Mouse (Mus musculus): ENCODE measurements around the gene Slc16a6. TPM values are rescaled to one million over a fixed set of nuclear protein-coding genes. Genes with fewer than 3 reads are reported as not detected.
A peak's percentile ranks its signal among the peaks of the same experiment; 100 is the strongest.

Slc16a6 gene
- total and polyA plus RNA-seq, 3 experiments: 14.1 to 24.2 (median 20.9) TPM

GRCm38 (mm10) chr11:109451169-109451568 is 22.2 kb downstream of the Slc16a6 start:
- no peaks in the 10 kb centered on the region for H3K27me3 ChIP-seq (replicated peaks)
- TF ChIP-seq TCF12 (IDR thresholded peaks at IDR 0.05; ENCODE audit: low read depth, low read length): no peak
- H3K9me3 ChIP-seq (replicated peaks; ENCODE audit: low read length): no peaks in the 10 kb centered on the region
- no peak overlapping the region for H3K27ac ChIP-seq (ENCODE audit: insufficient read depth, low read depth)
- in situ Hi-C loops (cut with MboI; ENCODE audit: low pct_ligation_motif_present, low pct_unique_long_range_greater_than_20kb, low sequenced_read_pairs) (no loop called here), dilution Hi-C loops (cut with MboI; ENCODE audit: extremely low pct_ligation_motif_present, extremely low pct_unique_long_range_greater_than_20kb, low sequenced_read_pairs) (no loop called here)
- peaks cover 20 to 53% of the 10 kb centered on the region in 2 experiments for H3K36me3 ChIP-seq (replicated peaks in 1 of 2; ENCODE audit: control insufficient read depth in 1 of 2, insufficient read depth in 1 of 2, low read length in 1 of 2)
- no peak for DNase-seq (ENCODE audit: extremely low read depth)
- H3K79me2 ChIP-seq (replicated peaks; ENCODE audit: control insufficient read depth, extremely low read depth, insufficient read depth, poor library complexity, severe bottlenecking): no peaks in the 10 kb centered on the region
- H3K4me3 ChIP-seq (replicated peaks in 1 of 3; ENCODE audit: low read depth in 2 of 3, low read length in 2 of 3, poor library complexity in 1 of 3): no peak overlapping the region
- no peak overlapping the region for H3K9ac ChIP-seq (ENCODE audit: insufficient read depth, low read depth)
- no peaks in the 10 kb centered on the region for H3K4me1 ChIP-seq (ENCODE audit: control insufficient read depth in 1 of 2, insufficient read depth in 2 of 2)
- no peak overlapping the region for H3K4me2 ChIP-seq (ENCODE audit: insufficient read depth, low read depth, poor library complexity, severe bottlenecking)

GRCm38 (mm10) chr11:109445438-109446035 is 27.9 kb downstream of the Slc16a6 start:
- no peak overlapping the region for H3K9ac ChIP-seq (ENCODE audit: insufficient read depth, low read depth)
- H3K27ac ChIP-seq (ENCODE audit: insufficient read depth, low read depth): no peak overlapping the region
- no peak overlapping the region for H3K4me3 ChIP-seq (replicated peaks in 1 of 3; ENCODE audit: low read depth in 2 of 3, low read length in 2 of 3, poor library complexity in 1 of 3)
- H3K9me3 ChIP-seq (replicated peaks; ENCODE audit: low read length): no peaks in the 10 kb centered on the region
- in situ Hi-C loops (cut with MboI; ENCODE audit: low pct_ligation_motif_present, low pct_unique_long_range_greater_than_20kb, low sequenced_read_pairs): loop anchor here (5.0 to 10.0 kb wide), 2 partner anchors 137 to 409 kb away; no protein-coding TSS in a partner anchor
- DNase-seq (ENCODE audit: extremely low read depth): peak; percentile 66
- H3K79me2 ChIP-seq (replicated peaks; ENCODE audit: control insufficient read depth, extremely low read depth, insufficient read depth, poor library complexity, severe bottlenecking): no peaks in the 10 kb centered on the region
- dilution Hi-C loops (cut with MboI; ENCODE audit: extremely low pct_ligation_motif_present, extremely low pct_unique_long_range_greater_than_20kb, low sequenced_read_pairs): no loop called here
- no peaks in the 10 kb centered on the region for H3K27me3 ChIP-seq (replicated peaks)
- H3K36me3 ChIP-seq (replicated peaks in 1 of 2; ENCODE audit: control insufficient read depth in 1 of 2, insufficient read depth in 1 of 2, low read length in 1 of 2): peaks cover 0 to 9% of the 10 kb centered on the region in 2 experiments
- no peak overlapping the region for H3K4me2 ChIP-seq (ENCODE audit: insufficient read depth, low read depth, poor library complexity, severe bottlenecking)
- TF ChIP-seq SMC3 (IDR thresholded peaks at IDR 0.05; ENCODE audit: low read depth, low read length) (peak; percentile 100), CHD1 (IDR thresholded peaks at IDR 0.05; ENCODE audit: low read depth, low read length) (no peak), RAD21 (IDR thresholded peaks at IDR 0.05; ENCODE audit: low read depth, low read length) (peak; percentile 99), SIN3A (IDR thresholded peaks at IDR 0.05; ENCODE audit: low read length) (0 out of 2 replicates have a peak, but pooled peaks have one; percentile 30), NELFE (IDR thresholded peaks at IDR 0.05; ENCODE audit: low read depth, low read length) (peak; percentile 53; the same call in 1 of the 2 replicates), CTCF (conservative IDR thresholded peaks at IDR 0.05 in 1 of 2, IDR thresholded peaks at IDR 0.05 in 1 of 2; ENCODE audit: low read depth in 2 of 2, low read length in 2 of 2) (peak; percentile 41 to 98), MYC (IDR thresholded peaks at IDR 0.05; ENCODE audit: low read depth, low read length) (peak; percentile 75), ZKSCAN1 (IDR thresholded peaks at IDR 0.05; ENCODE audit: borderline replicate concordance, low read depth, low read length) (no peak), CHD2 (IDR thresholded peaks at IDR 0.05; ENCODE audit: low read length) (0 out of 2 replicates have a peak, but pooled peaks have one; percentile 26), POLR2AphosphoS2 (IDR thresholded peaks at IDR 0.05; ENCODE audit: low read depth, low read length) (no peak), TBP (conservative IDR thresholded peaks at IDR 0.05; ENCODE audit: low read depth, low read length) (no peak), IRF4 (IDR thresholded peaks at IDR 0.05; ENCODE audit: low read depth, low read length) (peak; percentile 53), ZC3H11A (IDR thresholded peaks at IDR 0.05; ENCODE audit: low read depth, low read length) (peak; percentile 99), RCOR1 (conservative IDR thresholded peaks at IDR 0.05; ENCODE audit: low read depth, low read length) (no peak)
- H3K4me1 ChIP-seq (ENCODE audit: control insufficient read depth in 1 of 2, insufficient read depth in 2 of 2): peaks cover 2 to 6% of the 10 kb centered on the region in 2 experiments
